11 mouse cellular contexts compared by ENCODE assay signal in the genomic region with DNA sequence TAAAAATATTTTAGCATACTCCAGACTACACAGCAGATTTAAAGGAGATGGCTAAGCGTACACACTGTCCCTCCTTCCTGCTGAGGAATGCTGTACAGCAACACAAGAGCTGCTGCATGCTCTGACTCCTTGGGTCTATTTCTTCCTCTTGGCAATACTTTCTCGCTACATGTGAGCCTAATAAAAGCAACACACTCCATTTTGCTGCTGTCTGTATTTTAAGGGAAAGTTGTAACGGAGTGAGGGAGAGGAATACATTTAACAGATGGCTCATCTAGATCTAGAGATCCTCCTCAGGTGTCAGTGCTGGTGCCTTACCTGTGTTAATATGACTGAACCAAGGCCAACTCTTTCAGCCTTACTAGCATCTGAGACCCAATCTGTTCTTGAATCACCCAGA. TPM values are rescaled to one million over a fixed set of nuclear protein-coding genes. Genes with fewer than 3 reads are reported as not detected.
DNase-seq lines count a peak whose midpoint lies in the region; ATAC-seq lines count a peak whose summit lies in the region.
"Had no signal": no experiment of that assay in that cellular context is flagged by ENCODE, and none has a peak within 500 bp of the region (broad histone marks: within the 10 kb centered on the region; RNA-seq: fewer than 3 reads in every experiment).

No protein-coding gene starts in this region.

- 88% methylated on average over 3 of the region's 3 CpGs for WGBS in hindbrain, embryonic 13.5 days
- WGBS in hindbrain, embryonic 16.5 days, result 60% methylated on average over 3 of the region's 3 CpGs
- WGBS in neural tube, embryonic 13.5 days, result 80% methylated on average over 3 of the region's 3 CpGs
- WGBS in neural tube, embryonic 15.5 days, result 71% methylated on average over 3 of the region's 3 CpGs

- DNase-seq in frontal cortex, adult 2 months (ENCODE audit: extremely low spot score in 1 of 2, low spot score in 1 of 2), result peak; percentile 17 to 39
- no peak for DNase-seq in frontal cortex, postnatal 25 days (ENCODE audit: low spot score in 2 of 2)
- DNase-seq in telencephalon, adult 2 months (ENCODE audit: low read depth, low spot score), result peak; percentile 64
- no peak for DNase-seq in T-cell, adult 2 months (ENCODE audit: low spot score)
- DNase-seq: thymus, postnatal 4 days had no signal

- peaks cover 26% of the 10 kb centered on the region for H3K36me3 ChIP-seq in hindbrain, embryonic 13.5 days
- H3K36me3 ChIP-seq in hindbrain, embryonic 16.5 days (ENCODE audit: control insufficient read depth, insufficient read depth, low read length), result peaks cover 4% of the 10 kb centered on the region; the same call in 1 of the 2 replicates
- H3K36me3 ChIP-seq in neural tube, embryonic 13.5 days, result peaks cover 31% of the 10 kb centered on the region
- peaks cover 10% of the 10 kb centered on the region for H3K36me3 ChIP-seq in neural tube, embryonic 15.5 days

- peaks cover 24% of the 10 kb centered on the region for H3K4me1 ChIP-seq in hindbrain, embryonic 13.5 days (replicated peaks)
- peaks cover 7% of the 10 kb centered on the region; the same call in 1 of the 2 replicates for H3K4me1 ChIP-seq in hindbrain, embryonic 16.5 days (ENCODE audit: control insufficient read depth, insufficient read depth, low read depth, low read length)
- H3K4me1 ChIP-seq in neural tube, embryonic 13.5 days (replicated peaks), result peaks cover 31% of the 10 kb centered on the region
- H3K4me1 ChIP-seq in neural tube, embryonic 15.5 days, result peaks cover 29% of the 10 kb centered on the region
- H3K4me1 ChIP-seq: midbrain, embryonic 10.5 days had no signal

- H3K4me2 ChIP-seq in hindbrain, embryonic 13.5 days, result no peak overlapping the region
- no peak overlapping the region for H3K4me2 ChIP-seq in hindbrain, embryonic 16.5 days (ENCODE audit: low read length)
- no peak overlapping the region for H3K4me2 ChIP-seq in neural tube, embryonic 13.5 days
- no peak overlapping the region for H3K4me2 ChIP-seq in neural tube, embryonic 15.5 days
- H3K4me2 ChIP-seq: embryonic facial prominence, embryonic 15.5 days had no signal

- no peak overlapping the region for H3K4me3 ChIP-seq in hindbrain, embryonic 13.5 days
- H3K4me3 ChIP-seq in hindbrain, embryonic 16.5 days (ENCODE audit: low read length), result no peak overlapping the region
- H3K4me3 ChIP-seq in neural tube, embryonic 13.5 days, result no peak overlapping the region
- no peak overlapping the region for H3K4me3 ChIP-seq in neural tube, embryonic 15.5 days (replicated peaks)
- H3K4me3 ChIP-seq: embryonic facial prominence, embryonic 15.5 days; midbrain, embryonic 10.5 days had no signal

- H3K27me3 ChIP-seq in hindbrain, embryonic 13.5 days, result no peaks in the 10 kb centered on the region
- no peaks in the 10 kb centered on the region for H3K27me3 ChIP-seq in hindbrain, embryonic 16.5 days (replicated peaks; ENCODE audit: control insufficient read depth, insufficient read depth, low read length)
- H3K27me3 ChIP-seq in neural tube, embryonic 13.5 days, result no peaks in the 10 kb centered on the region
- H3K27me3 ChIP-seq in neural tube, embryonic 15.5 days (replicated peaks), result no peaks in the 10 kb centered on the region
- H3K27me3 ChIP-seq: embryonic facial prominence, embryonic 15.5 days had no signal

- no peak overlapping the region for H3K9ac ChIP-seq in hindbrain, embryonic 13.5 days
- H3K9ac ChIP-seq in hindbrain, embryonic 16.5 days (ENCODE audit: low read depth, low read length), result no peak overlapping the region
- H3K9ac ChIP-seq in neural tube, embryonic 13.5 days, result no peak overlapping the region
- H3K9ac ChIP-seq in neural tube, embryonic 15.5 days (replicated peaks), result no peak overlapping the region
- H3K9ac ChIP-seq: embryonic facial prominence, embryonic 15.5 days had no signal

- peak overlapping the region; percentile 56; the same call in 1 of the 2 replicates for H3K27ac ChIP-seq in hindbrain, embryonic 13.5 days
- no peak overlapping the region for H3K27ac ChIP-seq in hindbrain, embryonic 16.5 days (ENCODE audit: low read depth, low read length)
- peak overlapping the region; percentile 59 for H3K27ac ChIP-seq in neural tube, embryonic 13.5 days (replicated peaks)
- H3K27ac ChIP-seq in neural tube, embryonic 15.5 days (replicated peaks), result no peak overlapping the region
- H3K27ac ChIP-seq: midbrain, embryonic 10.5 days had no signal

- ATAC-seq in hindbrain, embryonic 13.5 days (ENCODE audit: low FRiP score), result no peak
- ATAC-seq in hindbrain, embryonic 16.5 days, result no peak
- no peak for ATAC-seq in neural tube, embryonic 13.5 days (ENCODE audit: low read depth)
- no peak for ATAC-seq in neural tube, embryonic 15.5 days (ENCODE audit: low FRiP score)

- H3K9me3 ChIP-seq in hindbrain, embryonic 13.5 days, result no peaks in the 10 kb centered on the region
- no peaks in the 10 kb centered on the region for H3K9me3 ChIP-seq in hindbrain, embryonic 16.5 days (ENCODE audit: control insufficient read depth, low read length)
- H3K9me3 ChIP-seq in neural tube, embryonic 13.5 days, result no peaks in the 10 kb centered on the region
- H3K9me3 ChIP-seq in neural tube, embryonic 15.5 days (replicated peaks), result no peaks in the 10 kb centered on the region
- H3K9me3 ChIP-seq: embryonic facial prominence, embryonic 15.5 days; midbrain, embryonic 10.5 days had no signal

RNA-seq across cellular contexts. Expression of a gene that starts 35.6 kb away (rescaled TPM):
- 788 and 803 TPM in 2 replicates for polyA plus RNA-seq in frontal cortex, adult 2 months (2012; rRNA removed)
- 307 and 315 TPM in 2 replicates for polyA plus RNA-seq in hindbrain, embryonic 13.5 days (2015; fragmentation: Nextera tagmentation; extraction: Ambion mirVana)
- 464 and 482 TPM in 2 replicates for polyA plus RNA-seq in hindbrain, embryonic 16.5 days (2015; fragmentation: Nextera tagmentation; extraction: Ambion mirVana)
- polyA plus RNA-seq in neural tube, embryonic 13.5 days (2015; fragmentation: Nextera tagmentation; extraction: Ambion mirVana), result 370 and 394 TPM in 2 replicates
- 450 and 456 TPM in 2 replicates for polyA plus RNA-seq in neural tube, embryonic 15.5 days (2015; fragmentation: Nextera tagmentation; extraction: Ambion mirVana)

RNA-seq across cellular contexts. Expression of a gene that starts 44.3 kb away (rescaled TPM):
- polyA plus RNA-seq in frontal cortex, adult 2 months (2012; rRNA removed), result 0.56 and 0.76 TPM in 2 replicates
- 0.42 and 0.71 TPM in 2 replicates for polyA plus RNA-seq in hindbrain, embryonic 13.5 days (2015; fragmentation: Nextera tagmentation; extraction: Ambion mirVana)
- polyA plus RNA-seq in hindbrain, embryonic 16.5 days (2015; fragmentation: Nextera tagmentation; extraction: Ambion mirVana), result 0.93 and 1.2 TPM in 2 replicates
- 0.39 and 0.63 TPM in 2 replicates for polyA plus RNA-seq in neural tube, embryonic 13.5 days (2015; fragmentation: Nextera tagmentation; extraction: Ambion mirVana)
- polyA plus RNA-seq in neural tube, embryonic 15.5 days (2015; fragmentation: Nextera tagmentation; extraction: Ambion mirVana), result 0.42 and 9.7 TPM in 2 replicates

Comparison
In these comparisons a context has a peak if more than half of its experiments do, and no peak if none do; other contexts are left out.
1. DNase-seq: peak in frontal cortex, adult 2 months (2 of 2) and telencephalon, adult 2 months (single experiment); none in frontal cortex, postnatal 25 days (0 of 2) and T-cell, adult 2 months (single experiment).
2. H3K27ac ChIP-seq: peak in hindbrain, embryonic 13.5 days (single experiment) and neural tube, embryonic 13.5 days (single experiment); none in hindbrain, embryonic 16.5 days (single experiment) and neural tube, embryonic 15.5 days (single experiment).